Mouse (Mus musculus): ENCODE results near the gene Sec63.

Gene Sec63

DNA sequence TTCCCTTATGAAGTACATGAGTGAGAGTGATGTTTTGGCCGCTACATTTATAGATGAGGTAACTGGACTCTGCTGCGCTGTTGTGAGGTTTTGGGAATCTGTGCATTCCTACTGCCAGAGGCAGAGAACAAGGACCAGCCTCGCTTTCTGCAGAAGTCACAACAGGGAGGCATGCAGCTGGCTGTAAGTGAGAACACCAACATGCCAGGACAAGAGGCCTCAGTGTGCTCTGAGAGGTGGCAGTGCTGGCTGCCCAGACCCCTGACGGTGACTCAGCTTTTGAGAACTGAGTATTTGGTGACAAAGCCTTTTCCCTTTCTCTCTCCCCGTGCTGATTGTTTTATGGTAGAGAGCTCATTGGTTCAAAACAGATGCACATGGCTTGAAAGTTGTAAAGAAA lies 103.4 kb downstream of the Sec63 start:
- DNase-seq = no peak

DNA sequence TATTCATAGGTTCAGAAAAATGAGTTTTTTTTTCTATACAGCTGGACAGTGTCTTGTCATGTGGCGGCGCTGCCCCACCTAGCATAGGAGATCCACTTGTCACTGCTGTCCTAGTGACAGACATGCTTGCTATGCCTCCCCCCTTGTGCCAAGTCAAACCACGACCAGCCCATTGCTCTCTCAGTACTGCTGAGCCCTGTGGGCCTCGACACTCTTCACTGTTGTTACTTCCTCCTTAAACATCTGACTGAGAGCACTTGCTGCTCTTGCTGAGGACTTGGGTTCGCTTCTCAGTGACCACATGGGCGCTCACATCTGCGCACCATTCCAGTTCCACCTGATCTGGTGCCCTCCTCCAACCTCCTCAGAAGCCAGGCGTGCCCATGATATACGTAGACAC lies 107.1 kb downstream of the Sec63 start:
- no peak for DNase-seq

DNA sequence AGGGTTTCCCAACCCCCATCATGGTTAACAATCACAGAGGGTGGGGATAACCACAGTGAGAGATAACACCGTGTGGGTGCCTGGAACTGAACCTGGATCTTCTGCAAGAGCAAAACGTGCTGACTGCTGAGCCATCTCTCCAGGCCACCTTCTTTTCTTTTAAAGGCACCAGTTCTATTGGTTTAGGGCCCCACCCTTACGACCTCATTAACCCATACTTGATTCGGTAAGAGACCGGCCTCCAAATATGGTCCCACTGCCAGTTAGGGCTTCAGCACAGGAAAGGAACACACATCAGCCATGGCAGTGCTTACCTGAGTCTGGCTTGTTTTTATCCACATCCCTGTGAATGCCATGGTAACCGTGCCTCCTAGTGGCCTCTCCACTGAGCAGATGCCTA lies 108.2 kb downstream of the Sec63 start:
- no peak for DNase-seq

DNA sequence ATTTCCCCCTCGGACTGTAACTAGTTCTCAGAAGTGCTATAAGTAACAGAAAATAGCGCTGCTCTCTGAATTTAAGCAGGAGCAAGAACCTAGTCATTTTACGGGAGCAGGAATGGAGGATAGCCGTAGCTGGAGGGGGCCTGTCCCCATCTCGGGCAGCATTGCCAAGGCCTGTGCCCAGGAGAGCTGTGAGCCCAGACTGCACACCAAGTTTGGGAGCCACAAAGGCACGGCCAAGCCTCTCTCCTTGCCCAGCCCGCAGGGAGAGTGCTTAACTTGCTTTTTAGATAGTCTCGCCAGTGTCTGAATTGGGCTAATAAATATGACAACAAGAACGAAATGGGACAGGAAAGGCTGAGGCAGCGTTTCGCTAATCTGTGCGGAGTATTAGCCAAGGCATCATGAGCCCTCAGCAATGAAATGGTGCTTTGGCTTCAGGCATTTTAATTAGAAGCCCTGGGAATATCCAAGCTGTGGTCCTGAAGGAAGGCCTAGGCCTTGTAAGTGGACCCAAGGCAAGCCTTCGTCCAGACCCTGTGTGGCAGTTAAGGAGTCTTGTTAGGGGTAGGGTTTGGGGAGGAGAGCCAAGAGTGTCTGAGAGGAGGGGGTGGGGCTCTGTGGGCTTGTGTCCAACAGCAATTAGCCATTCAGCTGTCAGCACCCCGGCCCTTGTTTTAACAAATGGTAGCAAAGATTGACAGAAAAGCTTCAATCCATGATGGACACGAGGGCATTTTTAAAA lies 111.1 kb downstream of the Sec63 start:
- no peak for DNase-seq

DNA sequence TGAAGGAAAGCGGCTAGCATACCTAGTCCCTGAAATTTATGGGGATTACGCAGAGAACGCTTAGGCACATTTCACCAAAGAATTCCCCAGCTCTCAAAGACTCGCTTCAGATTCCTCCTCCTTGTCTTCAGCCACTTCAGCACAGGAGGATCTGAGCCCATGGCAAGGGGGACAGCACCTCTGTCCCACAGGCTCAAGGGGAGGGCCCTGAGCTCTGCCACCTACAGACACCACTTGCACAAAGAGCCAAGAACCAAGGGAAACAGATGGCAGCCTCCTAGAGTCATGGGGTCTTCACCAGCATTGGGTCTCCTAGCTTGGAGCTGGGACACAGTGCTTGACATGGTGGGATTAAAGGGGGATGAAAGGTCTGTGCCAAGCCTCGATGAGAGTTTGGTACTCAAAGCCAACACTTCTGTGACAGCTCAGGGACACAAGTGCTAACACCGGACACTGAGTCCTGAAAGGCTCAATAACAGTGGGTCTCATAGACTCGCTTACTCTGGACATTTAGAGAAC lies 111.8 kb downstream of the Sec63 start:
- DNase-seq = no peak

DNA sequence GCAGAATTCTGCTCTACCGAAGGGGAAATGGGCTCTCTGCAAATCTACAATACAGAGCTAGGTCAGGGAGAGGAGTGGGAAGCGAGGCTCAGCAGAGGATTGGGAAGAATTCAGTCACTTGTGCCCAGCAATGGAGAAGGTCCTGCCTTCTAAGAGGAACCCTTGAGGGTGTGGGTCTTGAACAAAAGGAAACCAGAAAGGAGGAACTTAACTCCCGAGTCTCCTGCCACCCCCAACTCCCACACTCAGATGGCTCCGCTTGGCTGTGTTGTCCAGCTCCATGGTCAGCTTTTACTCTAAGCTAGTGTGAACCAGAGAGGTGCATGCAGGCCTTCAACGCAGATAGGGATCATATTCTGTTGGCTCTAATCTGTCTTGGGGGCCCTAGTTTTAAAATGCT lies 114.9 kb downstream of the Sec63 start:
- DNase-seq = no peak

DNA sequence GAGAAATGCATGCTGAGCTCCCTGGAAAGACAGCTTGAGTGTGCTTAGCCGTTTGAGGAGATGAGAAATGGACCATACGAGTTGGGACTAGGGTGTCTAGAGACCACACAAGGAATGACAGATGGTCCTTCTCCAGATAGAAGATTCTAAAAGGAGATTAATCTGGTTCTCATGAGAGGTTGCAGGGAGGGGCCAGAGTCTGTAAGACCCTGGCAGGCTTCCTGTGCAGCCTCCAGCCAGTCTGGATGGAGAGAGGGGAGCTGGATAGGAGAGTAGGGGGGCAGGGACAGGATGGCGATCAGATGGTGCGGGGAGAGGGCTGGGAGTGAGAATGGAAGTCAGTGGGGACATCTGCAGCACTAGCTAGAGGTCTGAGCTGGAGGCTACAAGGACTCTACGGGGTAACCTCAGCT lies 118.0 kb downstream of the Sec63 start:
- DNase-seq = no peak

DNA sequence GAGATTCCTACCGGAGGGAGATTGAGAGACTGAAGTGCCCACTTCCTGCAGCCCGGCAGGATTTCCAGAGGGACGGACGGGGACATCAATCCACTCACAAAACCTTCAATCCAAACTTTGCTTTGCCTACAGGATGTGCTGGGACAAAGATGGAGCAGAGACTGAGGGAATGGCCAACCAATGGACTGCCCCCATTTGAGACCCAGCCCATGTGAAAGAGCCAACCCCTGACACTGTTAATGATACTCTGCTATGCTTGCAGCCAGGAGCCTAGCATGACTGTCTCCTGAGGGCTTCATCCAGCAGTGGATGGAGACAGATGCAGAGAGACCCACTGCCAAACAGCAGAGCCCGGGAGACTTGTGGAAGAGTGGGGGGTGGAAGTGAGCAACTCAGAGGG lies 118.4 kb downstream of the Sec63 start:
- no peak for DNase-seq
